Mouse (Mus musculus) MEL (cell line): ENCODE measurements around the gene Def8. TPM values are rescaled to one million over a fixed set of nuclear protein-coding genes. Genes with fewer than 3 reads are reported as not detected.

ENCODE experiments used
- DNase-seq: peaks from one replicate; pipeline ENCODE4 v3.0.0; 2011; ENCODE audit warnings: low read depth, low spot score
- H3K27ac ChIP-seq: 2 replicates; pipeline ENCODE4 v1.5.1; 2012; ENCODE audit warnings: low read depth, mild to moderate bottlenecking, control low read depth, low read length, moderate library complexity; ENCODE audit not compliant: control insufficient read depth
- H3K27me3 ChIP-seq, 2 experiments: fragments of 150-350 bp in 1 of 2; sonication (generic) in 1 of 2; 2 replicates each; pipeline ENCODE4 v1.6.1; 2012; ENCODE audit warnings: low read length in 2 of 2, mild to moderate bottlenecking in 2 of 2, improper control_type of control experiment in 1 of 2, moderate library complexity in 1 of 2; ENCODE audit not compliant: insufficient read depth in 2 of 2, control insufficient read depth in 1 of 2
- H3K36me3 ChIP-seq, 2 experiments: 2 replicates each; pipeline ENCODE4 v1.6.1; 2012 to 2014; ENCODE audit warnings: low read length in 2 of 2, improper control_type of control experiment in 1 of 2, inconsistent platforms in 1 of 2, mild to moderate bottlenecking in 1 of 2; ENCODE audit not compliant: insufficient read depth in 2 of 2, control insufficient read depth in 1 of 2
- H3K4me1 ChIP-seq, 2 experiments: fragments of 150-350 bp in 1 of 2; sonication (generic) in 1 of 2; 2 replicates each; pipeline ENCODE4 v1.6.1; 2012; ENCODE audit warnings: low read length in 2 of 2, improper control_type of control experiment in 1 of 2, mild to moderate bottlenecking in 1 of 2; ENCODE audit not compliant: insufficient read depth in 2 of 2, control insufficient read depth in 1 of 2
- H3K4me3 ChIP-seq, 2 experiments: fragments of 150-350 bp in 1 of 2; sonication (generic) in 1 of 2; 2 replicates each; pipeline ENCODE4 v1.5.1; 2012; ENCODE audit warnings: low read depth in 2 of 2, low read length in 2 of 2, mild to moderate bottlenecking in 2 of 2, moderate library complexity in 2 of 2, control low read depth in 1 of 2, improper control_type of control experiment in 1 of 2; ENCODE audit not compliant: control insufficient read depth in 1 of 2, insufficient read depth in 1 of 2
- H3K79me2 ChIP-seq: 2 replicates; pipeline ENCODE4 v1.6.1; 2012; ENCODE audit warnings: mild to moderate bottlenecking, low read length, moderate library complexity; ENCODE audit not compliant: control insufficient read depth, poor library complexity, insufficient read depth
- H3K9ac ChIP-seq: 2 replicates; pipeline ENCODE4 v1.6.1; 2012; ENCODE audit warnings: low read depth, mild to moderate bottlenecking, control low read depth, low read length, moderate library complexity; ENCODE audit not compliant: control insufficient read depth, poor library complexity, severe bottlenecking
- H3K9me3 ChIP-seq: fragments of 150-350 bp; sonication (generic); replicated peaks from 2 replicates; pipeline ENCODE4 v1.6.1; 2012; ENCODE audit warnings: mild to moderate bottlenecking, low read length, improper control_type of control experiment, moderate library complexity; ENCODE audit not compliant: insufficient read depth
- CHD1 ChIP-seq: IDR thresholded peaks from 2 replicates; pipeline ENCODE4 v1.6.1; 2012; ENCODE audit warnings: low read depth, mild to moderate bottlenecking, inconsistent platforms, low read length, improper control_type of control experiment
- CHD2 ChIP-seq: IDR thresholded peaks from 2 replicates; pipeline ENCODE4 v1.6.1; 2011; ENCODE audit warnings: low read length, improper control_type of control experiment
- ELF1 ChIP-seq: IDR thresholded peaks from 2 replicates; pipeline ENCODE4 v1.6.1; 2014; ENCODE audit warnings: low read depth, mild to moderate bottlenecking, inconsistent platforms, low read length, improper control_type of control experiment, moderate library complexity
- EP300 ChIP-seq, 2 experiments: IDR thresholded peaks; 2 replicates each; pipeline ENCODE4 v1.6.1; 2011; ENCODE audit warnings: improper control_type of control experiment in 2 of 2, low read length in 2 of 2, low read depth in 1 of 2, mild to moderate bottlenecking in 1 of 2
- ETS1 ChIP-seq: IDR thresholded peaks from 2 replicates; pipeline ENCODE4 v1.6.1; 2012; ENCODE audit warnings: low read depth, mild to moderate bottlenecking, inconsistent platforms, low read length, improper control_type of control experiment, moderate library complexity
- GATA1 ChIP-seq: IDR thresholded peaks from 2 replicates; pipeline ENCODE4 v1.6.1; 2011; ENCODE audit warnings: low read depth, low read length, improper control_type of control experiment
- KAT2A ChIP-seq: conservative IDR thresholded peaks from 2 replicates; pipeline ENCODE4 v1.6.1; 2012; ENCODE audit warnings: low read depth, low read length, improper control_type of control experiment, inconsistent platforms
- MAZ ChIP-seq: IDR thresholded peaks from 2 replicates; pipeline ENCODE4 v1.6.1; 2012; ENCODE audit warnings: low read depth, mild to moderate bottlenecking, inconsistent platforms, low read length, improper control_type of control experiment
- NRF1 ChIP-seq: IDR thresholded peaks from 2 replicates; pipeline ENCODE4 v1.6.1; 2014; ENCODE audit warnings: low read depth, mild to moderate bottlenecking, inconsistent platforms, low read length, improper control_type of control experiment, moderate library complexity; ENCODE audit not compliant: poor library complexity, insufficient read depth, severe bottlenecking
- POLR2A ChIP-seq, 2 experiments: IDR thresholded peaks; 2 replicates each; pipeline ENCODE4 v1.6.1; 2011 to 2012; ENCODE audit warnings: low read length in 2 of 2, mild to moderate bottlenecking in 2 of 2, control low read depth in 1 of 2, improper control_type of control experiment in 1 of 2, low read depth in 1 of 2, moderate library complexity in 1 of 2; ENCODE audit not compliant: control insufficient read depth in 1 of 2, insufficient read depth in 1 of 2, poor library complexity in 1 of 2
- RAD21 ChIP-seq: IDR thresholded peaks from 2 replicates; pipeline ENCODE4 v1.6.1; 2011; ENCODE audit warnings: mild to moderate bottlenecking, low read depth, low read length, improper control_type of control experiment
- RCOR1 ChIP-seq: IDR thresholded peaks from 2 replicates; pipeline ENCODE4 v1.6.1; 2012; ENCODE audit warnings: low read depth, mild to moderate bottlenecking, inconsistent platforms, low read length, improper control_type of control experiment
- TAL1 ChIP-seq: IDR thresholded peaks from 2 replicates; pipeline ENCODE4 v1.6.1; 2012; ENCODE audit warnings: mild to moderate bottlenecking, inconsistent platforms, low read length, moderate library complexity, mixed read lengths
- TBP ChIP-seq: IDR thresholded peaks from 2 replicates; pipeline ENCODE4 v1.8.0; 2011; ENCODE audit warnings: low read depth, low read length, improper control_type of control experiment
- UBTF ChIP-seq: IDR thresholded peaks from 2 replicates; pipeline ENCODE4 v1.6.1; 2012; ENCODE audit warnings: low read depth, mild to moderate bottlenecking, inconsistent platforms, low read length, improper control_type of control experiment, moderate library complexity, borderline replicate concordance; ENCODE audit not compliant: insufficient read depth
- USF2 ChIP-seq, 2 experiments: IDR thresholded peaks; 2 replicates each; pipeline ENCODE4 v1.6.1; 2011 to 2012; ENCODE audit warnings: improper control_type of control experiment in 2 of 2, low read length in 2 of 2, borderline replicate concordance in 1 of 2, inconsistent platforms in 1 of 2, low read depth in 1 of 2, mild to moderate bottlenecking in 1 of 2; ENCODE audit not compliant: insufficient read depth in 1 of 2
- polyA plus RNA-seq, 2 experiments: library from polyadenylated mRNA; stranded (reverse) in 1 of 2; unstranded in 1 of 2; fragments of >175 nt in 1 of 2; fragments of >200 nt in 1 of 2; gene quantifications; 2 replicates each; pipeline versions ENCODE4 v1.2.1 to v1.2.4; 2012; ENCODE audit warnings: low replicate concordance in 2 of 2, low read depth in 1 of 2; ENCODE audit not compliant: insufficient read length in 2 of 2, insufficient read depth in 1 of 2, missing spikeins in 1 of 2
- total RNA-seq: library from RNA; depleted of rRNA; stranded (reverse); fragments of 300-350 nt; gene quantifications from 2 replicates; pipeline ENCODE4 v1.2.3, GENCODE M21; 2012

The Def8 gene
- total and polyA plus RNA-seq, 3 experiments: 26.0 to 34.0 TPM; not detected in 1

DNA sequence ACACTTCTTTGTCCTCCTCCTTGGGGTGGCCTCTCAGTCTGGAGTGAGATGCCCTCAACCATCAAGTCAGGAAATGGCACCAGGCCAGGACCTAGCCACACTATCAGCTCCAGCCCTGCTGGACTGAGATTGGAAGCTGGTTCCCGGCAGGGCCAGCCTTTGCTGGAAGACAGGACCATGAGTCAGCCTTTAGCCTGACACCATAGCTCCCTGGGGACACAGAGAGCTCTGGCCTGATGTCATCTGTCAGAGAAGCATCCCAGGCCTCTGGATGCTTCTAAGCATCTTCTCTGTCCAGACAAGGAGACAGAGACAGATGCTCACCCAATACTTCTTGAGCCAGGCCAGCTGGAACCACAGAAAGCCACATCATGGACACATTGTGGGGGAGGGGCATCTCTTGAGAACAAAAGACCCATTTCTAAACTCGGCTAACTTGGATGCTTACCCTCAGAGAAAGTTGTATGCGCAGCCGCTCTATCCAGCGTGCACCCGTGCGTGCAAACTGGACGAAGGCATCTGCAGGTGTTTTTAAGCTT is 13.2 kb upstream of the Def8 start:
- Histone ChIP-seq H3K79me2 (no peaks in the 10 kb centered on the region), H3K36me3 (peaks cover 0 to 37% of the 10 kb centered on the region in 2 experiments; a peak in 2 of 4 replicates), H3K9me3 (no peaks in the 10 kb centered on the region), H3K4me3 (no peak overlapping the region), H3K27me3 (no peaks in the 10 kb centered on the region), H3K9ac (no peak overlapping the region), H3K27ac (no peak overlapping the region), H3K4me1 (peaks cover 2 to 53% of the 10 kb centered on the region in 2 experiments)
- TF ChIP-seq NRF1 (no peak), USF2 (IDR thresholded peaks at IDR 0.05; ENCODE audit: borderline replicate concordance in 1 of 2, insufficient read depth in 1 of 2, low read depth in 1 of 2, low read length in 2 of 2) (no peak), TAL1 (peak; percentile 61), GATA1 (peak; percentile 8; the same call in 1 of the 2 replicates), EP300 (IDR thresholded peaks at IDR 0.05; ENCODE audit: low read depth in 1 of 2, low read length in 2 of 2) (peak in 1 of 2 experiments; percentile 30; a peak in 2 of 4 replicates), RCOR1 (peak; percentile 61; the same call in 1 of the 2 replicates)
- DNase-seq: peak; percentile 52

DNA sequence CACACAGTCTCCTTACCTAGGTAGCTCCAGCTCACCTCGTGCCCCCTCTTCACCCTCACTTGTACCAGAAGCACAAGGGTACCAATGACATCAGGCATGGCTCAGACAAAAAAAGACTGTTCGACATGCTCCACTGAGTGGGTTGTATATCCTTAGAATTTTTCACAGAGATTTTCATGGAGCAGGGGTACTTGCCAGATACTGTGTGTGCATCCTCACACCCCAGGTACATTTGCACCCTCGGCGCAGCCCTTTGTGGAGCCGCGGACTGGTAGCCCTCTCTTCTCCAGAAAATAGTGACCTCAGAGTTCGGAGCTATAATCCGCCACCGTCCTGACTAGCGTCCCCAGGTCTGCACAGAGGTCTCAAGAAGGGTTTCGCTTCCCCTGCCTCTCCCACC is 12.5 kb upstream of the Def8 start:
- Histone ChIP-seq H3K9ac (no peak overlapping the region), H3K4me1 (peaks cover 2 to 53% of the 10 kb centered on the region in 2 experiments)
- DNase-seq: no peak

DNA sequence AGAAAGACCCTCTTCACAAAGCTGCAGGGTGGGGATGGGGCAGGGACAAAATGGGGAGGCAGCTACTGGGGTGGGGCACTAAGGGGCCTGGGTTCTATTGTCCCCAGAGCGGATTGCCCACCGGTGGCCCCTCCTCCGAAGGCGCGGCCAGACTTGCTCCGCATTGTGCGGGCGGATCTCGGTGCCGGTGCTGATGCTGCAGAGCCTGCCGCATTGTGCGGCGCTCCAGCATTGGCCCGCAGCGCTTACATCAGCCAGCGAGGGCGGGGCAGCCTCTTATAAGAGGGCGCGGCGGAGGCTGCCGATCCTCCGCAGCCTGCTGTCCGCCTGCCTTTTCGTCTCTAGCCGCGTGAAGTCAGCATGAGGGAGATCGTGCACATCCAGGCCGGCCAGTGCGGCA is 12.1 kb upstream of the Def8 start, which contains the start of gene Tubb3:
Gene Tubb3 (plus strand): TSS at position 179 of the 400 bp plus-strand sequence.
- no peaks in the 10 kb centered on the region for H3K79me2 ChIP-seq
- peak; percentile 83 for DNase-seq
- H3K27me3 ChIP-seq: no peaks in the 10 kb centered on the region
- no peak for TF ChIP-seq KAT2A
- TF ChIP-seq POLR2A (IDR thresholded peaks at IDR 0.05; ENCODE audit: control insufficient read depth in 1 of 2, insufficient read depth in 1 of 2, low read depth in 1 of 2, low read length in 2 of 2, poor library complexity in 1 of 2): peak in 1 of 2 experiments; percentile 32; a peak in 1 of 4 replicates
- TF ChIP-seq TBP: peak; percentile 59; the same call in 1 of the 2 replicates
- TF ChIP-seq RCOR1: 0 out of 2 replicates have a peak, but pooled peaks have one; percentile 20
- H3K27ac ChIP-seq: no peak within 1 kb of the TSS
- H3K9me3 ChIP-seq: no peaks in the 10 kb centered on the region
- peaks cover 2 to 54% of the 10 kb centered on the region in 2 experiments for H3K4me1 ChIP-seq
- peaks cover 0 to 37% of the 10 kb centered on the region in 2 experiments; a peak in 2 of 4 replicates for H3K36me3 ChIP-seq
- H3K4me3 ChIP-seq: peak within 1 kb of the TSS; percentile 15 to 40; a peak in 3 of 4 replicates
- no peak within 1 kb of the TSS for H3K9ac ChIP-seq

More for the DNA sequence above, 12.5 kb upstream of the Def8 start:
- Histone ChIP-seq H3K27me3 (no peaks in the 10 kb centered on the region), H3K9me3 (no peaks in the 10 kb centered on the region), H3K79me2 (no peaks in the 10 kb centered on the region), H3K27ac (no peak overlapping the region), H3K4me3 (no peak overlapping the region), H3K36me3 (peaks cover 0 to 37% of the 10 kb centered on the region in 2 experiments; a peak in 2 of 4 replicates)
- TF ChIP-seq ETS1: no peak
- no peak for TF ChIP-seq MAZ
- no peak for TF ChIP-seq CHD2
- no peak for TF ChIP-seq ELF1
- no peak for TF ChIP-seq CHD1
- TF ChIP-seq UBTF: no peak
- TF ChIP-seq GATA1: no peak
- no peak for TF ChIP-seq RAD21
